Mouse (Mus musculus): ENCODE data around the gene Col4a2. TPM values are rescaled to one million over a fixed set of nuclear protein-coding genes. Genes with fewer than 3 reads are reported as not detected.

The Col4a2 gene
- polyA plus RNA-seq, 1 experiment = 0.14 TPM

GRCm38 (mm10) chr8:11403813-11404212 is 91.2 kb downstream of the Col4a2 start:
- Histone ChIP-seq H3K36me3 (ENCODE audit: control insufficient read depth) (no peaks in the 10 kb centered on the region), H3K27me3 (ENCODE audit: control insufficient read depth) (no peaks in the 10 kb centered on the region), H3K4me1 (ENCODE audit: control insufficient read depth) (no peaks in the 10 kb centered on the region), H3K9me3 (ENCODE audit: control insufficient read depth, low read length) (no peaks in the 10 kb centered on the region), H3K4me3 (replicated peaks) (no peak overlapping the region)
- TF ChIP-seq TAL1 (IDR thresholded peaks at IDR 0.05; ENCODE audit: low read length) = no peak
- TF ChIP-seq GATA1 (IDR thresholded peaks at IDR 0.05; ENCODE audit: low read length) = no peak

GRCm38 (mm10) chr8:11404614-11405013 is 92.0 kb downstream of the Col4a2 start:
- H3K4me3 ChIP-seq (replicated peaks) = no peak overlapping the region
- no peaks in the 10 kb centered on the region for H3K4me1 ChIP-seq (ENCODE audit: control insufficient read depth)
- TF ChIP-seq GATA1 (IDR thresholded peaks at IDR 0.05; ENCODE audit: low read length) = no peak
- TF ChIP-seq TAL1 (IDR thresholded peaks at IDR 0.05; ENCODE audit: low read length) = no peak
- H3K27me3 ChIP-seq (ENCODE audit: control insufficient read depth) = no peaks in the 10 kb centered on the region
- H3K9me3 ChIP-seq (ENCODE audit: control insufficient read depth, low read length) = no peaks in the 10 kb centered on the region
- H3K36me3 ChIP-seq (ENCODE audit: control insufficient read depth) = no peaks in the 10 kb centered on the region

- no peaks in the 10 kb centered on the region for H3K27me3 ChIP-seq (ENCODE audit: control insufficient read depth)
Observed at GRCm38 (mm10) chr8:11405722-11406481, 93.3 kb downstream of the Col4a2 start.

GRCm38 (mm10) chr8:11411504-11412124 is 99.0 kb downstream of the Col4a2 start:
- H3K27me3 ChIP-seq (ENCODE audit: control insufficient read depth) = no peaks in the 10 kb centered on the region
- TF ChIP-seq TAL1 (IDR thresholded peaks at IDR 0.05; ENCODE audit: low read length) (no peak), GATA1 (IDR thresholded peaks at IDR 0.05; ENCODE audit: low read length) (no peak)
- H3K4me3 ChIP-seq (replicated peaks) = no peak overlapping the region
- H3K4me1 ChIP-seq (ENCODE audit: control insufficient read depth) = no peaks in the 10 kb centered on the region
- H3K36me3 ChIP-seq (ENCODE audit: control insufficient read depth) = no peaks in the 10 kb centered on the region
- no peaks in the 10 kb centered on the region for H3K9me3 ChIP-seq (ENCODE audit: control insufficient read depth, low read length)

More at GRCm38 (mm10) chr8:11405722-11406481, 93.3 kb downstream of the Col4a2 start:
- H3K4me1 ChIP-seq (ENCODE audit: control insufficient read depth) = no peaks in the 10 kb centered on the region
- H3K9me3 ChIP-seq (ENCODE audit: control insufficient read depth, low read length) = no peaks in the 10 kb centered on the region
- no peak for TF ChIP-seq GATA1 (IDR thresholded peaks at IDR 0.05; ENCODE audit: low read length)
- no peak for TF ChIP-seq TAL1 (IDR thresholded peaks at IDR 0.05; ENCODE audit: low read length)
- no peaks in the 10 kb centered on the region for H3K36me3 ChIP-seq (ENCODE audit: control insufficient read depth)
- H3K4me3 ChIP-seq (replicated peaks) = no peak overlapping the region

- TF ChIP-seq GATA1 (IDR thresholded peaks at IDR 0.05; ENCODE audit: low read length) = no peak
- TF ChIP-seq TAL1 (IDR thresholded peaks at IDR 0.05; ENCODE audit: low read length) = no peak
- H3K9me3 ChIP-seq (ENCODE audit: control insufficient read depth, low read length) = no peaks in the 10 kb centered on the region
- H3K4me3 ChIP-seq (replicated peaks) = no peak overlapping the region
- H3K36me3 ChIP-seq (ENCODE audit: control insufficient read depth) = no peaks in the 10 kb centered on the region
- no peaks in the 10 kb centered on the region for H3K27me3 ChIP-seq (ENCODE audit: control insufficient read depth)
- H3K4me1 ChIP-seq (ENCODE audit: control insufficient read depth) = no peaks in the 10 kb centered on the region
Observed at GRCm38 (mm10) chr8:11412450-11412849, 99.8 kb downstream of the Col4a2 start.

GRCm38 (mm10) chr8:11414304-11414703 is 101.7 kb downstream of the Col4a2 start:
- Histone ChIP-seq H3K4me3 (replicated peaks) (no peak overlapping the region), H3K9me3 (ENCODE audit: control insufficient read depth, low read length) (no peaks in the 10 kb centered on the region), H3K36me3 (ENCODE audit: control insufficient read depth) (no peaks in the 10 kb centered on the region), H3K27me3 (ENCODE audit: control insufficient read depth) (no peaks in the 10 kb centered on the region), H3K4me1 (ENCODE audit: control insufficient read depth) (no peaks in the 10 kb centered on the region)
- TF ChIP-seq TAL1 (IDR thresholded peaks at IDR 0.05; ENCODE audit: low read length) = no peak

GRCm38 (mm10) chr8:11415089-11415488 is 102.5 kb downstream of the Col4a2 start:
- Histone ChIP-seq H3K9me3 (ENCODE audit: control insufficient read depth, low read length) (no peaks in the 10 kb centered on the region), H3K27me3 (ENCODE audit: control insufficient read depth) (no peaks in the 10 kb centered on the region), H3K36me3 (ENCODE audit: control insufficient read depth) (no peaks in the 10 kb centered on the region), H3K4me1 (ENCODE audit: control insufficient read depth) (no peaks in the 10 kb centered on the region), H3K4me3 (replicated peaks) (no peak overlapping the region)
- TF ChIP-seq TAL1 (IDR thresholded peaks at IDR 0.05; ENCODE audit: low read length) (no peak), GATA1 (IDR thresholded peaks at IDR 0.05; ENCODE audit: low read length) (no peak)

- Histone ChIP-seq H3K27me3 (ENCODE audit: control insufficient read depth) (no peaks in the 10 kb centered on the region), H3K9me3 (ENCODE audit: control insufficient read depth, low read length) (no peaks in the 10 kb centered on the region), H3K4me3 (replicated peaks) (no peak overlapping the region), H3K4me1 (ENCODE audit: control insufficient read depth) (no peaks in the 10 kb centered on the region), H3K36me3 (ENCODE audit: control insufficient read depth) (no peaks in the 10 kb centered on the region)
- TF ChIP-seq GATA1 (IDR thresholded peaks at IDR 0.05; ENCODE audit: low read length) (no peak), TAL1 (IDR thresholded peaks at IDR 0.05; ENCODE audit: low read length) (no peak)
Observed at GRCm38 (mm10) chr8:11417762-11418161, 105.2 kb downstream of the Col4a2 start.

GRCm38 (mm10) chr8:11419232-11419631 is 106.6 kb downstream of the Col4a2 start:
- H3K36me3 ChIP-seq (ENCODE audit: control insufficient read depth) = no peaks in the 10 kb centered on the region
- H3K9me3 ChIP-seq (ENCODE audit: control insufficient read depth, low read length) = no peaks in the 10 kb centered on the region
- no peaks in the 10 kb centered on the region for H3K27me3 ChIP-seq (ENCODE audit: control insufficient read depth)
- no peak for TF ChIP-seq TAL1 (IDR thresholded peaks at IDR 0.05; ENCODE audit: low read length)
- no peak for TF ChIP-seq GATA1 (IDR thresholded peaks at IDR 0.05; ENCODE audit: low read length)
- H3K4me1 ChIP-seq (ENCODE audit: control insufficient read depth) = no peaks in the 10 kb centered on the region
- no peak overlapping the region for H3K4me3 ChIP-seq (replicated peaks)

Data from erythroblast, embryonic 14.5 days (primary cell).